Mouse (Mus musculus): Measurements from ENCODE around the gene Dalrd3.

GRCm38 (mm10) chr9:108608889-108609288 is 39.2 kb downstream of the Dalrd3 start:
- TF ChIP-seq POLR2A (IDR thresholded peaks at IDR 0.05; ENCODE audit: borderline replicate concordance, extremely low read depth, low read depth, low read length) (no peak), CTCF (IDR thresholded peaks at IDR 0.05; ENCODE audit: insufficient read depth, low read length) (no peak)

Measured in lung, adult 2 months (tissue).